Mouse (Mus musculus): ENCODE measurements at regions not wholly inside any gene's neighbourhood (a gene's known extent, or its start where the extent isn't known, plus 50 kb on each side); places are given as distances from the start of the nearest gene placed in this dataset.

DNA sequence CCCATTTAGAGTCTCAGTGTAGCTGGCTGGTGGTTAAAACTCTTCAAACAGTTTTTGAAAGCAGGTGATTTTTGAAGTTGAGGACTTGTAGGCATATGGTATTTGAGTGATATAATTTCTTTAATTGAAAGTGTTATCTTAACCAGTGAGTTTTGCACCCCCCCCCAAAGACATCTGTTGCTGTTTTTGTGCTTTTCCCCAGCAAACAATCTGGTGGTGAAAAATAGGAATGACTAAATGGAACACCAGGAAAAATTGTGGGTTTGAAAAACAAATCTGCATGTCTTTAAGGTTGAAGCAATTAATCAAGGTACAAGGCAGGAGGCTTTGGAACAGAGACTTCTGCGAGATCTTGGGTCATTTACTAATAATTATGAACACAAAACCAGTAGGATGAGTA, 68.9 kb upstream of the Jun start:
- WGBS = 89% methylated on average over 1 of the region's 1 CpGs

DNA sequence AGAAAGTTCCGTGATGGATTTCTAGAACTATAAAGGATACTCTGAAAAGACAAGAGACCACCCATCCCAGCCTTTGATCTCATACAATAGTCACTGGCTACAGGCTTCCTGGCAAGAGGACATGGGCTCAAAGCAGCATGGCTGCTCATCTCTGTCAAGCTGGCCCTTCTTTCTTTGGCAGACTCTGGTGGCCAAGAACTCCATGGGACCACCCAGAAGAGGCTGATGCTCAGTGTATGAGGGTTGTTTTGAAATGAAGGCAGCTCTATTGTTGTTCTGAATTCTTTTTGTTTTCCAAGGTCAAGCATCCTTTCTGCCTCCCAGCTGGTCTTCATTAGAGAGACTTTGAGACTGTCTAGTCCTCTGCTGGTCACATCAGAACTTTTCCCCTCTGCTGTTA, 73.3 kb upstream of the Jun start:
- no peak overlapping the region for H3K27ac ChIP-seq (ENCODE audit: control insufficient read depth, insufficient read depth, low read length)
- 98% methylated on average over 1 of the region's 1 CpGs for WGBS

More for the DNA sequence above, 68.9 kb upstream of the Jun start:
- H3K4me1 ChIP-seq (replicated peaks; ENCODE audit: control insufficient read depth, insufficient read depth, low read length) = no peaks in the 10 kb centered on the region
- no peak overlapping the region for H3K4me3 ChIP-seq (ENCODE audit: control insufficient read depth, insufficient read depth, low read length)
- DNase-seq = no peak
- H3K27me3 ChIP-seq (ENCODE audit: control insufficient read depth, insufficient read depth, low read length) = no peaks in the 10 kb centered on the region
- H3K36me3 ChIP-seq (ENCODE audit: control insufficient read depth, insufficient read depth, low read length) = no peaks in the 10 kb centered on the region
- TF ChIP-seq CTCF (IDR thresholded peaks at IDR 0.05; ENCODE audit: borderline replicate concordance, control insufficient read depth, extremely low read depth, insufficient read depth, low read length, poor library complexity) = no peak
- TF ChIP-seq POLR2A (IDR thresholded peaks at IDR 0.05; ENCODE audit: control insufficient read depth, extremely low read depth, insufficient read depth, low read length, poor library complexity) = no peak
- no peak overlapping the region for H3K27ac ChIP-seq (ENCODE audit: control insufficient read depth, insufficient read depth, low read length)

DNA sequence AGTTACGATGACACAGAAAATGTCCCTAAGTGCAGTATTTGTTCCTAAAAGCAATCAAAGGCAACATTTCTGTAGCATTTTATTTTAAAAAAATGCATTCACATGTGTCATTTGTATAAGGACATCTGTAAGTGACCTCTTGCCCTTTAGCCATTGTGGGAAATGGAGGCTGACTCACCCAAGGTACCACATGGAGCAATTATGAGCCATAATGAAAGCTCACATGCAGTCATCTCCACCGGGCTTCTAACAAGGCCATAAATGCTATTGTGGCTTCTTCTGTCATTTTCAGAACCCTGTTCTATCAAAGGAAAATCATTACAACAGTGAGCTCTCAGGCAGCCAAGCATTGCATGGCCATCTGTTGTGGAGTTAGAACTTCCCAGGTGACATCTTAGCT, 75.9 kb upstream of the Jun start:
- no peak for TF ChIP-seq POLR2A (IDR thresholded peaks at IDR 0.05; ENCODE audit: control insufficient read depth, extremely low read depth, insufficient read depth, low read length, poor library complexity)
- TF ChIP-seq CTCF (IDR thresholded peaks at IDR 0.05; ENCODE audit: borderline replicate concordance, control insufficient read depth, extremely low read depth, insufficient read depth, low read length, poor library complexity) = no peak
- H3K27me3 ChIP-seq (ENCODE audit: control insufficient read depth, insufficient read depth, low read length) = no peaks in the 10 kb centered on the region
- 83% methylated on average over 2 of the region's 2 CpGs for WGBS
- H3K4me3 ChIP-seq (ENCODE audit: control insufficient read depth, insufficient read depth, low read length) = no peak overlapping the region
- no peaks in the 10 kb centered on the region for H3K36me3 ChIP-seq (ENCODE audit: control insufficient read depth, insufficient read depth, low read length)
- no peak for DNase-seq
- H3K4me1 ChIP-seq (replicated peaks; ENCODE audit: control insufficient read depth, insufficient read depth, low read length) = no peaks in the 10 kb centered on the region
- H3K27ac ChIP-seq (ENCODE audit: control insufficient read depth, insufficient read depth, low read length) = no peak overlapping the region

More for the DNA sequence above, 73.3 kb upstream of the Jun start:
- DNase-seq = no peak
- H3K4me1 ChIP-seq (replicated peaks; ENCODE audit: control insufficient read depth, insufficient read depth, low read length) = no peaks in the 10 kb centered on the region
- no peaks in the 10 kb centered on the region for H3K27me3 ChIP-seq (ENCODE audit: control insufficient read depth, insufficient read depth, low read length)
- H3K36me3 ChIP-seq (ENCODE audit: control insufficient read depth, insufficient read depth, low read length) = no peaks in the 10 kb centered on the region
- H3K4me3 ChIP-seq (ENCODE audit: control insufficient read depth, insufficient read depth, low read length) = no peak overlapping the region
- no peak for TF ChIP-seq CTCF (IDR thresholded peaks at IDR 0.05; ENCODE audit: borderline replicate concordance, control insufficient read depth, extremely low read depth, insufficient read depth, low read length, poor library complexity)
- no peak for TF ChIP-seq POLR2A (IDR thresholded peaks at IDR 0.05; ENCODE audit: control insufficient read depth, extremely low read depth, insufficient read depth, low read length, poor library complexity)

DNA sequence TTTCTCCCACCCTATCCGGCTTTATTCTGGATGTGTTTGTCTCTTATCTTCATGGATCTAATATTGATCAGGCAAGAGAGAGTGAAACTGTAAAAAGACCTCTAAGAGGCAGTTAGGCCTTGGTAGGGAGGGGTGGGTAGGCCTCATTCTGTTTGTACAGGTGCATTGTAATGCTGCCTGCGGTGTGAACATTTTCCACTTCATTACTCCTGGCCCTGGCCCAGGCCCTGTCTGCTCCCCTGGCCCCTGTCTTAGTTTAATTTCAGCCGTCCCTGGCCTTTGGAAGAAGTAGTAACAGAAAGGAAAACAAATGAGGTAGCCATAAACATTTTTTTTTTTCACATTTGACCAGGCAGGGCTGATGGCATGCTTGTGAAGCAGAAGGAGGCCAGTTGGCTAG, 81.8 kb upstream of the Jun start:
- TF ChIP-seq POLR2A (IDR thresholded peaks at IDR 0.05; ENCODE audit: control insufficient read depth, extremely low read depth, insufficient read depth, low read length, poor library complexity) (no peak), CTCF (IDR thresholded peaks at IDR 0.05; ENCODE audit: borderline replicate concordance, control insufficient read depth, extremely low read depth, insufficient read depth, low read length, poor library complexity) (no peak)
- 91% methylated on average over 3 of the region's 3 CpGs for WGBS
- Histone ChIP-seq H3K27ac (ENCODE audit: control insufficient read depth, insufficient read depth, low read length) (no peak overlapping the region), H3K4me1 (replicated peaks; ENCODE audit: control insufficient read depth, insufficient read depth, low read length) (no peaks in the 10 kb centered on the region), H3K4me3 (ENCODE audit: control insufficient read depth, insufficient read depth, low read length) (no peak overlapping the region), H3K36me3 (ENCODE audit: control insufficient read depth, insufficient read depth, low read length) (no peaks in the 10 kb centered on the region), H3K27me3 (ENCODE audit: control insufficient read depth, insufficient read depth, low read length) (no peaks in the 10 kb centered on the region)
- DNase-seq = no peak

DNA sequence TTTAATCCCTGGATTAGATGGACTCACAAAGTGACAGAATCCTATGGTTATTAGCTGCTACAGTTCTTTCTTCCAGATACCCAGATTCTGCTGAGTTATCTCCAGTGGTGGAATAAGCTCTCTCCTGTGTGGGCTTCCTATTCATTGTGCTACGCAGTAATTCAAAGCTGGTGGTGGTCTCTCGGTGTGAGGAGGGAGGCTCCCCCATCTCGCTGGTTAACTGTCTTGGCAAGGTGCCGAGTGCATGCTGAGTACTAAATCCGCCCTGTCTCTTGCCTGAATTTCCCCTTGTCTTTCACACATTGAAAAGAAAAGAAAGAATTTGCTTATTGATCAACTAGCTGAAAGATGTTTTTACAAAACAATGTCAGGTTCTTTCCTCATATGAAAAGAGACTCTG, 82.6 kb upstream of the Jun start:
- no peaks in the 10 kb centered on the region for H3K27me3 ChIP-seq (ENCODE audit: control insufficient read depth, insufficient read depth, low read length)
- no peaks in the 10 kb centered on the region for H3K4me1 ChIP-seq (replicated peaks; ENCODE audit: control insufficient read depth, insufficient read depth, low read length)
- no peak overlapping the region for H3K4me3 ChIP-seq (ENCODE audit: control insufficient read depth, insufficient read depth, low read length)
- WGBS = 96% methylated on average over 5 of the region's 5 CpGs
- H3K27ac ChIP-seq (ENCODE audit: control insufficient read depth, insufficient read depth, low read length) = no peak overlapping the region
- no peak for TF ChIP-seq CTCF (IDR thresholded peaks at IDR 0.05; ENCODE audit: borderline replicate concordance, control insufficient read depth, extremely low read depth, insufficient read depth, low read length, poor library complexity)
- no peak for TF ChIP-seq POLR2A (IDR thresholded peaks at IDR 0.05; ENCODE audit: control insufficient read depth, extremely low read depth, insufficient read depth, low read length, poor library complexity)
- no peak for DNase-seq
- H3K36me3 ChIP-seq (ENCODE audit: control insufficient read depth, insufficient read depth, low read length) = no peaks in the 10 kb centered on the region

DNA sequence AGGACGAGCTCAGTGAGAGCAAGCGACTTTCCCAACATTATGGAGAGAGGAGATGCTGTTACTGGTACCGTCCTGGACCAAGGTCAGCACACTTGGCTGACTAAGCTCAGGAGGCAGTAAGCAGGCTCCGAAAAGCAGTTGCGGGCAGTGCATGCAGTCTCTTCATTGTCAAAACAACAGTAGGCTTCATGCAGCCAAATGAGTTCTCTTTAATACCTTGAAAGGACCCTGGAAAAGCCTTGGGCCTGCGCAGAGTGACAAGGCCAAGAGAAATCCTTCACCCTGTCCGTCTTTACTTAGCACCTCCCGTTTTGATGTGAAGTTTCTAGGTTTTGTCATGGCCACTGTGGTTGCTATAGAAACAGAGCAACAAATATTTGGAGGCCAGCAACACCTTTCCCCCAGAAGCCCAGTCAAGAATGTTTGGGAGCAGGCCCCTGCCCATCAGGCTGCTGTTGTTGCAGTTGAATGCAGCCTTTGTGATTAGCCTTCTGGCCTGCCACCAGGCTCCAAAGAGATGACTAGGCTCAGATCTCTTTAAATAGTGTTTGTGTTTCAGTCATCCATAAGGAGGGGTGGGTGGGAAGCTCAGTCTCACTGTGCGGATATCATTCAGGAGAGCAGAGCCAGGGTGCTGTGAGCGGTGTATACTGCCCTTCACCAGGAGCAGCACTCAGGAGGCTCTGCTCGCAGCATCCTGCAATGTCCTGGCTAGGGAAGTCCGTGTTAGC, 85.6 kb upstream of the Jun start:
- WGBS = 94% methylated on average over 12 of the region's 12 CpGs
- no peak overlapping the region for H3K27ac ChIP-seq (ENCODE audit: control insufficient read depth, insufficient read depth, low read length)
- H3K4me3 ChIP-seq (ENCODE audit: control insufficient read depth, insufficient read depth, low read length) = no peak overlapping the region
- no peak for DNase-seq
- TF ChIP-seq CTCF (IDR thresholded peaks at IDR 0.05; ENCODE audit: borderline replicate concordance, control insufficient read depth, extremely low read depth, insufficient read depth, low read length, poor library complexity) = no peak
- TF ChIP-seq POLR2A (IDR thresholded peaks at IDR 0.05; ENCODE audit: control insufficient read depth, extremely low read depth, insufficient read depth, low read length, poor library complexity) = no peak
- no peaks in the 10 kb centered on the region for H3K27me3 ChIP-seq (ENCODE audit: control insufficient read depth, insufficient read depth, low read length)
- no peaks in the 10 kb centered on the region for H3K4me1 ChIP-seq (replicated peaks; ENCODE audit: control insufficient read depth, insufficient read depth, low read length)
- H3K36me3 ChIP-seq (ENCODE audit: control insufficient read depth, insufficient read depth, low read length) = no peaks in the 10 kb centered on the region

DNA sequence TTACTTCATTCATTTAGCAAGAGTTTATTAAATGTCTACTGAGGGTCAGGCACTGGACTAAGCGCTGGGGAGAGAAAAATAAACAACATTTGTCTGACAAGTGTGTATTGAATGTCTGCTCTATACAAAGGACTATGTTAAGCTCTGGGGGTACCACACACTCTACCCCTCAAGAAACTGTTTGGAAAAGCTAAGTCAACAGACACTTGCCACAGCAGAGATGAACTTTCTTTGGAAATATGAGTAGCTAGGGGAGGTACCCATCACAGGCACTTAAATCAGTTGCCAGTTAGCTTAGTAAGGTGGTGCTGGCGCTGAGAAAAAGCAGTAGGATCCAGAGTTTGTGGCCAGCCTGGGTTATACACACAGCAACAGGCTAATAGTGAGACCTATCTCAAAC, 86.7 kb upstream of the Jun start:
- TF ChIP-seq POLR2A (IDR thresholded peaks at IDR 0.05; ENCODE audit: control insufficient read depth, extremely low read depth, insufficient read depth, low read length, poor library complexity) = no peak
- no peak for TF ChIP-seq CTCF (IDR thresholded peaks at IDR 0.05; ENCODE audit: borderline replicate concordance, control insufficient read depth, extremely low read depth, insufficient read depth, low read length, poor library complexity)
- Histone ChIP-seq H3K4me1 (replicated peaks; ENCODE audit: control insufficient read depth, insufficient read depth, low read length) (no peaks in the 10 kb centered on the region), H3K36me3 (ENCODE audit: control insufficient read depth, insufficient read depth, low read length) (no peaks in the 10 kb centered on the region), H3K4me3 (ENCODE audit: control insufficient read depth, insufficient read depth, low read length) (no peak overlapping the region), H3K27ac (ENCODE audit: control insufficient read depth, insufficient read depth, low read length) (no peak overlapping the region), H3K27me3 (ENCODE audit: control insufficient read depth, insufficient read depth, low read length) (no peaks in the 10 kb centered on the region)
- DNase-seq = no peak
- WGBS = 96% methylated on average over 2 of the region's 2 CpGs
